Mouse (Mus musculus) skeletal muscle tissue, adult 2 months (tissue): Measurements from ENCODE around the gene Capg.

Experiments used
- DNase-seq: peaks from one replicate; pipeline ENCODE4 v3.0.0-alpha.2; 2012; ENCODE audit warnings: low read depth, low spot score

Capg gene

GRCm38 (mm10) chr6:72544283-72544987, at the start of gene Capg:
Gene Capg, plus strand, starts transcription at chr6:72544391.
- DNase-seq: peak; percentile 64

DNA sequence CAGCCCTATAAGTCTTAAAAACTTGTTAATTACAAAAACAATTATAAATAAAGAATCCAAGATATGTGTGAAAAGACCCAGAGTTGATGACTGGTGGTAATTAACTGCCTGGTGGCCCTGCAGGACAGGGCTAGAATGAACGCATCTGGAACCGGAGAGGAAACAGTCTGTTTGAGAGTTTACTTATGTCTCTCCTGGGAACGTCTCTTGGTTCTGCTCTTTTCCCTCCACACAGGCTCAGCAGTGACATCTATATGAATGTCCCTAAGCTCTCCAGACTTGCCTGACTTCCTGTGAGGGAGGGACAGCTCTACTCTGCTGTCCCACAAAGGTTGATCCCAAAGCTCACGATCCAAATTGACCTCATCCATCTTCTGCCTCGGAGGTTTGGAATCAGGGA, 45.2 kb upstream of the Capg start:
- no peak for DNase-seq

DNA sequence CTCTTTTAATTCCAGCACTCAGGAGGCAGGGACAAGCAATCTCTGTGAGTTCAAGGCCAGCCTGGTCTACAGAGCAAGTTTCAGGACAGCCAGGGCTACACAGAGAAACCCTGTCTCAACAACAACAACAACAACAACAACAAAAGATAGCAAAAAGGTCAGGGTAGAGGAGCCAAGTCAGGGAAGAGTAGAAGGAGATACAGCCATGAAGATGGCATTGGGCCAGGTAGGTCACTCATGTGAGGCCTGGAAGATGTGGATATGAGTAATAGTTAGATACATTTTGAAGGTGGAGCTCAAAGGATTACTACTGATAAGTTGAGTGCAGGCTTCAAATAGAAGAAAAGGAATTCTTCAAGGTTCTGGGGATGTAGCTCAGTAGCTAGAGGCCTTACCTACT, 40.9 kb upstream of the Capg start:
- no peak for DNase-seq

GRCm38 (mm10) chr6:72503939-72504338, 40.3 kb upstream of the Capg start:
- DNase-seq: no peak

DNA sequence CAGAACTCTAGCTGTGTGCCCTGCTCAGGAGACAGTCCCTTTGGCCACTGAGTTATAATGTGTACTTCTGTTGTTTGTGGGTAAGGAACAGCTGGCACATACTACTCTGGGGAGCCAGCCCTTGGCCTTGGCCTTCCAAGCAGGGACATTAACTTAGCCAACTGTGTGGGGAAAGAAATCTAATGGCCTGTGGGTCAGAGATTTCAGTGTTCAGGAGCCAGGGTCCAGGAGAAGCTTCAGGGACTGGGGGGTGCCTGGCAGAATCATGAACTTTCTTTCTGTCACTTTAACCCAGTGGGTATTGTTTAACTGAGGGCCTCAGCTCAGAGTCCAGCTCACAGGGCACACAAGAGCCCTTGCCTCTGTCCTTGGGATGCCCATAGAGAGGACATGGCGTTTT, 38.1 kb upstream of the Capg start:
- DNase-seq: no peak

DNA sequence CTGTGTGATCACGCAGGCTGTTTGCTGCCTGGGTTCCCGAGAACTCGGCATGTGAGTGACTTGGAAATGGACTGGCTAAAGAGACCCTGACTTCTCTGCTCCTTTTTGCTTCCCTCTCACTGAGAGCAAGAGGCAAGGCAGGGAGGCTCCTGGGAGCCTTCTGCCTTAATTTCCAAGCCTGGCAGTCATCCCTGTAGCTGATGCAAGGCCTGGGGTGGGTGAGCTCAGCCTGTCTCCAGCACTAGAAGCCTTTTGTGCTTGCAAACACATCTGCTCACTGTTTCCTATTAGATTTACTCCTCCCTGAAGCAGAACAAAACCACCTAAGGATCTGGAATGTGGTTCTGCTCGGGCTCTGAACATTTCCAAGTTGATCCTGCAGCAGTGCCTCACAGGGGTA, 35.6 kb upstream of the Capg start:
- DNase-seq: peak; percentile 70

DNA sequence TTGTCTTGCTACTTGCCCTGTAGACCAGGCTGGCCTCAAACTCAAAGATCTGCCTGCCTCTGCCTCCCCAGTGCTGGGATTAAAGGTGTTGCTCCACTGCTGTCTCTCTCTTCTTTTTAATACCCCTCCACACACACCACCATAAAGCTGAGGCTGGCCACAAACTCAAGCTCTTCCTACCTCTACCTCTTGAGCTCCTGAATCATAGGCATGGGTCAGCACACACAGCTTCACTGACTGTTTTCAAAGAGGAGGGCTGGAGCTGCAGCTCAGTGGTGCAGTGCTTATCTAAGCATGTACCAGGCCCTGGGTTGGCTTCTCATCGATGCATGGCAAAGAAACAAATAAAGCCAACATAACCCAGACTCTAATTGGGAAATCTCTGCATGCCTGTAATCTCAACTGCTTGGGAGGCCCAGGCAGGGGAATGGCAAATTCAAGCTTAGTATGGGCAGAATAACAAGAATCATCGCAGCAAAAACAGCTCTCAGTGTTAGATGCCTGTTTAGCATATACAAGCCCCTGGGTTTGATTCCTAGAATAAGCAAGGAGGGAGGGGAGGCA, 34.2 kb upstream of the Capg start:
- no peak for DNase-seq

GRCm38 (mm10) chr6:72510686-72511421, 33.3 kb upstream of the Capg start:
- DNase-seq: no peak

DNA sequence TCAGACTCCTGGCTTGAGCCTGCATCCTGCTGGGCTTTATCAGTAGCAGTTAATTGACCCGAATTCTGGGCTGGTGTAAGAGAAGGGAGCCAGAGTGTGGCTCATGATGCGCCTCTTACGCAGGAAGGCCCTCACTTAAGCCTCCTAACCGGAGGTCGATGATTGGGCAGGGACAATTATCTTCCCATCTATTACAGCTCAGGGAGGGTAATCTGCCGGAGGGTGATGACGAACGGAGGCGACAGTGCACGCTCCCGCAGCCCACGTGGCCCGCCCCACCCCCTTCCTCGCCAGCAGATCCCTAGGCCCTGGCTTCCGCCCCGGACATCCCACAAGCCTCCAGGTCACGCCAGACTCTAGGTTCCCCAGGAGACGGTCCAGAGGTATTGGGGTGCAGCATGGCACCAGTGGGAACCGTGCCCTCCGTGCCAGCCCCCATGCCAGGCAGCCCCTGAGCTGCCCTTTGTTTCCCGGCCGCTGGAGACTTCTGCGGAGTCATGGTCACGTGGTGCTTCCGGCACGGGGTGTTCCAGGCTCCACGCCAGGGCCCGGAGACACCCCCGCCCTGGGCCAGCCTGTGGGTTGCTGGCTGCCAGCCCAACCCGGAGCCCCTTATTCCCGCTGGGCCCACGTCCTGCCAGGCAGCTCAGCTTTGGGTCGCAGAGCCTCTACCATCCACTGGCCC, 31.7 kb upstream of the Capg start:
- DNase-seq: peak; percentile 79

DNA sequence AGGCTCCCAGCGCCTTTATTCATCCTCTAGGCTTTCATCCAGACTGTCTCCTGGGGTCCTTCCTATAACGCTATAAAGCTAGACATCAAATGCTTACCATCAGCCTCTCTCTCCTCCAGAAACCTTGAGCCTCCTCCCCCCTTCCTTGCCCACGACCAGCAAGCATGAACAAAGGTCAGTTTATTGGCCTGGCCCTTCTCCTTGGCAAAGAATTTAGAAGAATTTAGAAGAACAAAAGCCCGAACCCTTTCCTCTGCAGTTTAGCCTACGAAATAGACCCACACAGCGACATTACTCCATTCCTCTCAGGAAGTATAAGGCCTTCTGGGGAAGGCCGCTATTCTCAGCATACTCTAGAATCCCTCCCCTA, 31.1 kb upstream of the Capg start:
- DNase-seq: no peak

- no peak for DNase-seq
These were observed 28.5 kb upstream of the Capg start for GRCm38 (mm10) chr6:72515644-72516043.

GRCm38 (mm10) chr6:72518842-72519241, 25.3 kb upstream of the Capg start:
- DNase-seq: no peak

DNA sequence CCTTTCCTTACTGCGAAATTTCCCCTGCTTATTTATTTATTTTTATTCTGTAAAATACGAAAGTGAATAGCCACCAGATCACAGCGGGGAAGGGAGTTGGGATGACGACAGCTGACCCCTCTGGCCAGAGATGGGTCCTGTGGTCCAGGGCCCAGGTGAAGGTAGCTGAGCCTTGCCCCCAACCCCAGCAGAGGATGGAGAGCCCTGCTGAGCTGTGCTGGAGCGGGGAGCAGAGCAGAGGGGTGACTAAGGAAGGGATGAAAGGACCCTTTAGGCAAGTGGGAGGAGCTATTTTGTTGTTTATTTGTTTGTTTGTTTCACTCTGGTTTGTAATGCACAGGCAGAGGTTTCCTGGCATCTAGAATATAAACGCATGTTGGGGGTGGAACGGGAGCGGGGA, 24.9 kb upstream of the Capg start:
- no peak for DNase-seq

- no peak for DNase-seq
These were observed 24.1 kb upstream of the Capg start for GRCm38 (mm10) chr6:72519892-72520663.

DNA sequence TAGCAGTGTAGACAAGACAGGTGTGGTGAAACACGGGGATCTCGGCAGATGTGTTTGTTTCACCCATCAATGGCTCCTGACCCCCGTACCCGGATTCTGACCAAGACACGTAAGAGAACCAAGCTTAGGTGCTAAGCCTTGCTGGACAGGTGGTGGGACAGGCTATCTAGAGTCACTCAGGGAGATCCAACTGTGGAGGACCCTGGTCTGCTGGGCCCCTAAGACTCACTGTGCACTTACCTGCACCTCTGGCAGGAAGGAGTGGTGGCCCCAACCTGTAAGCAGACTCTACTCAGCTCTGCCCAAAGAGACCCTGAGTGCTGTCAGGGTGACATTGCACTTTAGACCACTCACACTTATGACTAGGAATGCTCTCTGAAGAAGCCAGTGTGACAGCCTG, 23.3 kb upstream of the Capg start:
- DNase-seq: no peak

GRCm38 (mm10) chr6:72521607-72522006, 22.6 kb upstream of the Capg start, which contains the start of gene Sh2d6:
Gene Sh2d6, minus strand, starts transcription at chr6:72521707.
- DNase-seq: no peak

GRCm38 (mm10) chr6:72522288-72522687, 21.9 kb upstream of the Capg start:
- no peak for DNase-seq

DNA sequence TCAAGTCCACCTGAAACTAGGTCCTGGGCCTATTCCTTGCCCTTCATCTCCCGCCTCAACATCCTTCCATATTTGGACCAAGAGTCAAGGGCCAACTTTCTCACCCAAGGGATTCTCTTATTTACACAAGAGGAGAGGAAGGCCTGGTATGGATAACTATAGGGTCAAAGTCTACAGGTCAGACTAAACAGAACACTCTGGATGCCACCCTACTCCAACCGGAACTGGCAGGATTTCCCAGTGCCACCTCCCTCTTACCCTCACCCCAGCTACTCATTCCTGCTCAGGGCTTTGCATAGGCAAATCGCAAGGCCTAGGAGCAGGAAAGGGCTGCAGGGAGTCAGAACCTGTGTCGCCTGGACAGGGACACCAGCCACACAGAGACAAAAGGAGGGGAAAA, 21.0 kb upstream of the Capg start:
- DNase-seq: no peak

DNA sequence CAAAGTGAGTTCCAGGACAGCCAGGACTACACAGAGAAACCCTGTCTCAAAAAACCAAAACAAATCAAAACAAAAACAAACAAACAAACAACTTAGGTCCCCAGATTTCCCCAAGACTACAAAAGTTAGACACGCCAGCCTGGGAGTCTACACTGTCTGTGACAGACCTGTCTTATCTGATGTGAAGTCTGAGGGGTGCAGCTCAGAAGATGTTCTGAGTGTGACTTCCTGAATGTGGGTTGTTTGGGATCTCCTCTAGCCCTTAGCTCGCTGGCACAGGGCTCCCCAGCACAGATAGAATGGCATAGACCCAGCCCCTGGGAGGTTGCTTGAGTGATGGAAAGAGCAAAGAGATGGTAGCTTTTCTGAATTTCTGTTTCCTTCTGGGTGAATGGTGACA, 20.0 kb upstream of the Capg start:
- no peak for DNase-seq

DNA sequence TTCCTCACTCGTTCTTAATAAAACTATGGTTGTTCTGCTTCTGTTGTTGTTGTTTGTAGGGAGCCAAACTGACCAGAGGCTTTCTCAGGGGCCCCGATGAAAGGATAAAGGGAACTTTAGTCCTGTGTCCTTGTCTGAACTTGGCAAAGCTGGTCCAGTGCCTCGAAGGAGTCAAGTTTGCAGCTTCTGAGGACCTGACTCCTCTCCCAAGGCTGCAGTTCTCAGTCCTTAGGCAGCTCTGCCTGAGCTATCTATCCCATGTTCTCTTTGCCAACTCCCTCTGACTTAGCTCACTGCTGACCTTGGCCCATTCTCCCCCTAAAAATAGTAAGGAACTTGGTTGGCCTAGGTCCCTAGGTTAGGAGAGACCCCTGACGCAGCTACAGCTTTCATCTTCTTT, 17.1 kb upstream of the Capg start:
- DNase-seq: peak; percentile 42

GRCm38 (mm10) chr6:72528410-72529151, 15.6 kb upstream of the Capg start:
- no peak for DNase-seq
